Mouse (Mus musculus) layer of hippocampus, adult 2 months (tissue): ENCODE results near the gene Psap. TPM values are rescaled to one million over a fixed set of nuclear protein-coding genes. Genes with fewer than 3 reads are reported as not detected.
A peak's percentile ranks its signal among the peaks of the same experiment; 100 is the strongest.

Experiments used
- DNase-seq, 2 experiments: peaks; one replicate each; pipeline ENCODE4 v3.0.0; 2022; ENCODE audit warnings: low spot score in 2 of 2
- H3K27ac ChIP-seq: fragments of 200-600 bp; 2 replicates; pipeline ENCODE4 v1.8.1; 2022
- H3K4me3 ChIP-seq: fragments of 200-600 bp; 2 replicates; pipeline ENCODE4 v1.8.1; 2022; ENCODE audit warnings: mild to moderate bottlenecking
- CTCF ChIP-seq: fragments of 200-600 bp; conservative IDR thresholded peaks from 2 replicates; pipeline ENCODE4 v1.8.1; 2022; ENCODE audit warnings: antibody characterized with exemption, mild to moderate bottlenecking, moderate library complexity
- total RNA-seq, 2 experiments: library from RNA; stranded (reverse); gene quantifications; 2 replicates each; pipeline ENCODE4 v1.2.3; 2021

Psap gene
- total RNA-seq, 2 experiments from 2014 or later: 1,331 to 1,399 TPM

GRCm38 (mm10) chr10:60299636-60300035 lies 22.2 kb downstream of the Psap start:
- DNase-seq: no peak
- Histone ChIP-seq H3K4me3 (no peak overlapping the region), H3K27ac (0 out of 2 replicates have a peak overlapping the region, but pooled peaks have one; percentile 0)
- TF ChIP-seq CTCF: no peak

- no peak for DNase-seq
- Histone ChIP-seq H3K27ac (no peak overlapping the region), H3K4me3 (no peak overlapping the region)
- no peak for TF ChIP-seq CTCF
Measured at GRCm38 (mm10) chr10:60303419-60303818, 26.0 kb downstream of the Psap start.

DNA sequence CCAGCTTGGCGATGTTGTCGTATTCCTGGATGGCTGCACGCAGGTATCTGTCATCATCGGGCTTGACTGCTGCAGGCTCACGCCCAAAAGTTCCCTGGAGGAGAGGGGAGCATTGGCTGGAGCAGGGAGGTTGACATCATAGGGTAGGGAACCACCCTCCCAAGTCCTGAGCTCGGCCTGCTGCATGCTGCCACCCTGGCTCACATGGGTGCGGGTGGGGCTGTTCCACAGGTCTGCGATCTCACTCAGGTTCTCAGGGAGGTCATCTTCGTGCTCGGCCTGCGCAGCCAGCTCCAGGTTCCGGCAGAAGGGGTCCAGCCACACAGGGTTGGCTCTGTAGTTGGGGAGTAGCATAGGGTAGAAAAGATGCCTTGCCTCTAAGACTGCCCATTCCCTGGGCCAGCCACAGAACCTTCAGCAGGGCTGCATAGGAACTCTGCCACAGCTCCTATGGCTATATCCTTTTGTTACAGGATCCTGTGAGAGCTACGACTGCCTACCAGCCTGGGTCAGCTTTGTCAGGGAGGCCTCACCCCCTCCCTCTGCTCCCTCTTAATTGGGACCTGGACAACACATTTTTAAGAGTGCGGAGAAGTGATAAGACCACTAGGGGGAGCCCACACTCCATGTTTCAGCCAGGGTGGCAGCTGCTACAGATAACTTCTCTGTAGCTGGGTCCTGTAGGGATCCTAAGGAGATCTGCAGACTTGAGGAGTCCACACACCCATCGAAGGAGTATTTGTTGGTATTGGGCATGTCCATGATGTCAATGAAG lies 27.6 kb downstream of the Psap start:
- peak; percentile 95 for TF ChIP-seq CTCF
- no peak overlapping the region; the same call in 1 of the 2 replicates for H3K27ac ChIP-seq
- H3K4me3 ChIP-seq: no peak overlapping the region
- DNase-seq: peak; percentile 83 to 85

GRCm38 (mm10) chr10:60310629-60311028 lies 33.2 kb downstream of the Psap start:
- Histone ChIP-seq H3K4me3 (no peak overlapping the region), H3K27ac (no peak overlapping the region)
- TF ChIP-seq CTCF: no peak
- no peak for DNase-seq

GRCm38 (mm10) chr10:60313606-60314005 lies 36.2 kb downstream of the Psap start:
- peak overlapping the region; percentile 32; the same call in 1 of the 2 replicates for H3K27ac ChIP-seq
- no peak for DNase-seq
- H3K4me3 ChIP-seq: no peak overlapping the region
- no peak for TF ChIP-seq CTCF

DNA sequence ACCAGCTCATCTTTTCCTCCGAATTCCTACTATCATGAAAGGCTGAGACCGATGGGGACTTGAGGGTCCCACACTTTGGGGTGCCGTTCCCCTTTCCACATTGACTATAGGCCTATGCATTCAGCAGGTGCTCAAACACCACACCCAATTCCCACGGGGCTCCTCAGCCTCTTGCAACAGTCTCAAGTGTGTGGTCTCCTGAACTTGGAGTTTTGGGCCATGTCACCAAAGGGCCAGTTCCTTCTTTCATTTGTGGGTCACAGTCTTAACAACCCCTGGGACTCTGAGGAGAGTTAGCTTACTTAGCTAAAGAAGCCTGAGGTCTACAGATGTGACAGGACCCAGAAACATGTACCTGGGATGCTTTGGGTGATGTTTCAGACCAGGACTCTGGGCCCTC lies 38.7 kb downstream of the Psap start:
- Histone ChIP-seq H3K27ac (no peak overlapping the region), H3K4me3 (no peak overlapping the region)
- no peak for TF ChIP-seq CTCF
- DNase-seq: no peak

DNA sequence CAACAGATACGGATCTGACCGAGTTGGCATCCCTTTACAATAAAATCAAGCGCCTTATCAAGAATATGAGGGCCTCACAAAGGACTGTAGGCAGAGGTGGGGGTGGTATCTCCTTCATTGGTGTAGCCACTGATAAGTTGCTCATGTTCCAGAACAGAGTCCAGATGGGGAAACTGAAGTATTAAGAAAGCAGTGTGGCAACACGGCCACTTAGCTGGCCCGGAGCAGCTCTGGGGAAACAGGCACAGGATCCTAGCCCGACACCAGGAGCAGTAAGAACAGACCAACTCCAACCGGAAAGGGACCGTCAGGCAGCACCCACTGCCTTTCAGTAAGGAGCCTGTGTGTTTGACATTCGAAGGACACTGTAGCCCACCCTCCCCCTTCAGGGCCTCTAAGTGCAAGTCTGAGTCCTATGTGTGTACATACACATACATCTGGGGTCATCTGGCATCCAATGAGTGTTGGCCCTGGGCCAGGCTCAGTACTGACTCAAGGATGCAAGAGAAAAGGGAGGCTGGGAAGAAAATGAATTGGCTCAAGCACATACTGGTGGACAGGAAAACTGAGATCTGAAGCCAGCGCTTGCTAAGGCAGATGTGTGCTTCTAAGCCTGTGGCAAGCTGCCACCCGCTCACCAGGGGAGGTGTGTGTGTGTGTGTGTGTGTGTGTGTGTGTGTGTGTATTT lies 51.7 kb downstream of the Psap start:
- H3K4me3 ChIP-seq: no peak overlapping the region
- no peak for DNase-seq
- no peak overlapping the region for H3K27ac ChIP-seq
- TF ChIP-seq CTCF: no peak

DNA sequence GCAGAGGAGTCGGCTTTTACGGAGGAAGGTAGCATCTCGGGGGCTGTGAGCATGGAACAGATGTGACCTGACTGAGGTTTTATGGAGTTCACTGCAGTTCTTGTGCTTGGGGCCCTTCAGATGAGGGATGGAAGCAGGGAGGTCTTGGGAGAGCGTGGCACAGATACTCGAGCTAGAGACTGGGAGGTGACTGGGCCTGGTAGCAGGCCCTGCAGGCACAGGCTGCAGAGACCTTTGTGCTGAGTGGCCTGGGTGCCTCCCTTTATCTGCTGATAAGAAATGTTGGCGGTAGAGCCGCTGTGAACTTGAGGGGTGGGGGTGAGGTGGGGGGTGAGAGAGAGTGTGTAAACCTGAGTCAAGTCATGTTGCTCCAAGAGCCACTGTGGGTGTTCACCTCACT lies 57.2 kb downstream of the Psap start:
- DNase-seq: no peak
- Histone ChIP-seq H3K4me3 (no peak overlapping the region), H3K27ac (no peak overlapping the region)
- TF ChIP-seq CTCF: no peak

DNA sequence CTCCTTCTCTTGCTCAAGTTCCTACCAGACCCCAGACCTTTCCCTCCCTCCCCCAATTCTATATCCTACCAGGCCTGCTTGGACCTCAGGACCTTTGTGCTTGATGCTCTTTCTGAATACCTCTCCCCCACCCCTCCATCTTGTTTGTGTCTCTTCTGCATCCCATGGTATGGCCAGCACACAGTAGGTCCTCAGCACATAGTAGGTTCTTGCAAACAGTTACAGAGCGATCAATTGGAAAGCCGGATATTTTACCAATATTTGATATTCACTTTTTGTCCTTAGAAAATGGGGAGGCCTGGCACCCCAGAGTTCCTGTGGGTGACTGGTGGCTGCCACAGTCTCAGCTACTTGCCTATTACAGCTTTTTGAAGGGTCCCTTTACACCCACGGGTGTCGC lies 57.6 kb downstream of the Psap start:
- DNase-seq: no peak
- no peak for TF ChIP-seq CTCF
- Histone ChIP-seq H3K4me3 (no peak overlapping the region), H3K27ac (no peak overlapping the region)

DNA sequence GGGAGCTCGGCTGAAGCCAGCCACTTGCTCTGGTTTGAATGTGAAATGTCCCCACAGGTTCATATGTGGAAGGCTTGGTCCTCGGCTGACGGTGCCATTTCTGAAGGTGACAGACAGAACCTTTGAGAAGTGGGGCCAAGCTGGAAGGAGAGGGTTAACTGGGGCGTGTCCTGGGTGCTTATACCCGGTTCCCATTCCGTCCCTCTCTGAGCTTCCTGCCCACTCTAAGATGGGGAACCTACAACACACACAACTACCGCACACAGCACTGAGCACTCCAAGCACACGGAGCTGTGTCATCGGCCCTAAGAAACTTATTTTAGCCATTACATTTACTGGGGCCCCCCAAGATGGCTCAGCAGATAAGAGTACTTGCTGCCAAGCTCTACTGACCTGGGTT lies 64.1 kb downstream of the Psap start:
- no peak for TF ChIP-seq CTCF
- no peak for DNase-seq

DNA sequence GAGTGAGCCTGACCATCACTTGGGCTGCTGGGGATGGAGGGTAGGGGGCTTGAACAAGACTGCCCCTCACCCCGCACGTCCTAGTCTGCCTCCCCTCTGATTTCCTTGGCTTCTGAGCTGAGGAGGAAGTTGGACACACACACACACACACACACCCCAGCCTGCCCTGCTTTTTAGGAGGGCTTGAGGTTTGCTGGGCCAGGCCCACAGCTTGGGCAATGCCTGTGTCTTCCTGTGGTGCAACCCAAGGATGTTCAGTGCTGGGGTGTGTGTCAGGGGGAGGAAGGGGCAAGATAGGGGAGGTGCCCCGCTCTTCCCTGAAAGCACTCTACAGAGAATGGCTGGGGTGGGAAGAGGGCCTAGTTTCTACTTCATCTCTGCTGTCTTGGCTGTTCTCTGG lies 66.7 kb downstream of the Psap start:
- Histone ChIP-seq H3K4me3 (no peak overlapping the region), H3K27ac (no peak overlapping the region)
- no peak for DNase-seq
- no peak for TF ChIP-seq CTCF

More for the DNA sequence above, 64.1 kb downstream of the Psap start:
- no peak overlapping the region for H3K27ac ChIP-seq
- H3K4me3 ChIP-seq: no peak overlapping the region

- H3K27ac ChIP-seq: no peak overlapping the region
- no peak for TF ChIP-seq CTCF
Measured at GRCm38 (mm10) chr10:60346056-60346455, 68.6 kb downstream of the Psap start.

GRCm38 (mm10) chr10:60346701-60347405 lies 69.4 kb downstream of the Psap start, which contains the start of gene Vsir:
Vsir (plus strand) TSS chr10:60346851.
- peak within 1 kb of the TSS; percentile 83 for H3K27ac ChIP-seq
- peak within 1 kb of the TSS; percentile 51 for H3K4me3 ChIP-seq
- peak; percentile 55 to 64 for DNase-seq
- peak; percentile 81 for TF ChIP-seq CTCF

More at GRCm38 (mm10) chr10:60346056-60346455, 68.6 kb downstream of the Psap start:
- no peak for DNase-seq
- no peak overlapping the region for H3K4me3 ChIP-seq
